Mouse (Mus musculus): ENCODE results near the gene Pde10a. TPM values are rescaled to one million over a fixed set of nuclear protein-coding genes. Genes with fewer than 3 reads are reported as not detected.

Gene Pde10a
- total RNA-seq, 1 experiment from 2014 or later, result 16.1 TPM

Other genes starting within 250 kb of the Pde10a start
- 113 TPM in 2 replicates for gene Mpc1, start 242.5 kb upstream of the Pde10a start, total RNA-seq (2017)
- gene Sft2d1, start 214.3 kb upstream of the Pde10a start, total RNA-seq (2017), result 20.8 and 32.2 TPM in 2 replicates
- 0.32 and 0.34 TPM in 2 replicates for gene Prr18, start 187.9 kb upstream of the Pde10a start, total RNA-seq (2017)
- not detected in 2 replicates for gene T2, start 169.4 kb upstream of the Pde10a start, total RNA-seq (2017)
- not detected in 2 replicates for gene T, start 90.9 kb upstream of the Pde10a start, total RNA-seq (2017)
- not detected in 2 replicates for gene Gm17087, start 41.6 kb downstream of the Pde10a start, total RNA-seq (2017)

Data from common myeloid progenitor, adult 5-6 weeks (primary cell).